Mouse (Mus musculus): Measurements from ENCODE around the gene Cdkl3. TPM values are rescaled to one million over a fixed set of nuclear protein-coding genes. Genes with fewer than 3 reads are reported as not detected.

Cdkl3 gene
- polyA plus RNA-seq (2017; shearing (Covaris generic)), result 1 to 10 TPM; 5.6 to 6.0 TPM

GRCm38 (mm10) chr11:52003772-52004528, at the start of gene Cdkl3:
Cdkl3 (plus strand) TSS chr11:52004221.

GRCm38 (mm10) chr11:51967443-51968401, 36.3 kb upstream of the Cdkl3 start, which contains the start of gene Cdkn2aipnl:
Cdkn2aipnl (plus strand) TSS chr11:51967661.

GRCm38 (mm10) chr11:52000290-52000962, 3.6 kb upstream of the Cdkl3 start, which contains the start of gene Ube2b:
Ube2b (minus strand) TSS chr11:52000762.

GRCm38 (mm10) chr11:52098398-52098946, 94.5 kb downstream of the Cdkl3 start, which contains the start of gene Ppp2ca:
Ppp2ca (plus strand) TSS chr11:52098681.

Other genes with a start within 250 kb of the Cdkl3 start
- gene Sec24a, start 240.6 kb upstream of the Cdkl3 start, polyA plus RNA-seq (2017; shearing (Covaris generic)), result 10 to 100 TPM; 28.4 to 40.0 TPM
- gene Sar1b, start 240.5 kb upstream of the Cdkl3 start, polyA plus RNA-seq (2017; shearing (Covaris generic)), result 100 to 1,000 TPM; 114 to 153 TPM
- 1 to 10 TPM; 3.8 to 6.3 TPM for gene Jade2, start 146.6 kb upstream of the Cdkl3 start, polyA plus RNA-seq (2017; shearing (Covaris generic))
- gene Cdkn2aipnl, start 36.6 kb upstream of the Cdkl3 start, polyA plus RNA-seq (2017; shearing (Covaris generic)), result 100 to 1,000 TPM; 125 to 137 TPM
- 100 to 1,000 TPM; 278 to 341 TPM for gene Ube2b, start 3.5 kb upstream of the Cdkl3 start, polyA plus RNA-seq (2017; shearing (Covaris generic))
- 100 to 1,000 TPM; 112 to 117 TPM for gene Ppp2ca, start 94.5 kb downstream of the Cdkl3 start, polyA plus RNA-seq (2017; shearing (Covaris generic))
- gene Olfr1373, start 141.3 kb downstream of the Cdkl3 start, polyA plus RNA-seq (2017; shearing (Covaris generic)), result not detected
- not detected for gene Olfr1371, start 209.8 kb downstream of the Cdkl3 start, polyA plus RNA-seq (2017; shearing (Covaris generic))
- gene Skp1a, start 227.8 kb downstream of the Cdkl3 start, polyA plus RNA-seq (2017; shearing (Covaris generic)), result 100 to 1,000 TPM; 274 to 368 TPM

All from activated CD4-positive, CD25-positive, alpha-beta regulatory T cell (primary cell).